Mouse (Mus musculus): Measurements from ENCODE around the gene Gm37240.
"Not testable (repeated sequence)": the region's sequence is repeated elsewhere in the genome, so short reads cannot be mapped to it uniquely, and the experiment has no call there.

The Gm37240 gene

GRCm38 (mm10) chr3:85887239-85887827 lies at the start of gene Gm37240, which contains the start of gene Glt28d2:
TSS of gene Gm37240 (minus strand) at chr3:85887518.
TSS of gene Glt28d2 (minus strand) at chr3:85887516.
- peak; percentile 61 for DNase-seq (ENCODE audit: extremely low spot score, low read depth, low spot score)

DNA sequence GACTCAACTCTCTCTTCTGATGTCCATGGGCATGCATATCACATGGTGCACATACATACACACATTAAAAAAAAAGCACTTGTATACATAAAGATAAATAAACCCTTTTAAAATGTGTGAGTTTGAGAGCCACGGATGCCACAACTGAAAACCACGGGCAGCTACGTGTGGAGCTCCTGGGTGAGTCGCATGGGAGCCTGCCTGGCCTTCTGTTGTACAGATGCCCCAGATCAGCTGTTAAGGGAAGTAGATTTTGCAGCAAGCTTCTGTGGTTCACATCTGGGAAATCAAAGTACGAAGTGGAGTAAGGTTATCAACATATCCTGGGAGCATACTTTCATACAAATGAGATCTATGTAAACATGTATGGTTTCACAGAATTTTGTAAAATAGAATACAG lies 46.3 kb upstream of the Gm37240 start:
- no peak for DNase-seq (ENCODE audit: extremely low spot score, low read depth, low spot score)

DNA sequence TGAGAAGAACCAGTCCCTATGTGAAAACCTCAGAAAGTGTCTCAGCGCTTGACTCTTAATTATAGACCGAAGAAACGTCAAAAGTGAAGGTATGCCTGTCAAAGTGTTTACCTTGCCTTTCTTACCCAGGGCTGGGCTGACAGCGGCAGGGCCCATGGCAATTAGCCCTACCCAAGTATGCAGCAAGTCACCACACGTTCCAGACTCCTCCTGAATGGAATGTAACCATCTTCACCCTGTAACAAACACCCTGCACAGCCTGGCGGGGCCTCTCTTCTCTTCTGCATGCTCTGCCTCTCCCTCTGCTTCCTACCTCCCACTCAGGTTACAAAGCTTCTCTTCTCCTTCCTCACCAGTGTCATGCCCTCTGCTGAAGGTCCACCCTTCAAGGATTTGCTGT lies 44.5 kb upstream of the Gm37240 start:
- DNase-seq (ENCODE audit: extremely low spot score, low read depth, low spot score): no peak

GRCm38 (mm10) chr3:85930671-85931255 lies 43.4 kb upstream of the Gm37240 start:
- DNase-seq (ENCODE audit: extremely low spot score, low read depth, low spot score): no peak

GRCm38 (mm10) chr3:85929711-85930110 lies 42.4 kb upstream of the Gm37240 start:
- DNase-seq (ENCODE audit: extremely low spot score, low read depth, low spot score): no peak

DNA sequence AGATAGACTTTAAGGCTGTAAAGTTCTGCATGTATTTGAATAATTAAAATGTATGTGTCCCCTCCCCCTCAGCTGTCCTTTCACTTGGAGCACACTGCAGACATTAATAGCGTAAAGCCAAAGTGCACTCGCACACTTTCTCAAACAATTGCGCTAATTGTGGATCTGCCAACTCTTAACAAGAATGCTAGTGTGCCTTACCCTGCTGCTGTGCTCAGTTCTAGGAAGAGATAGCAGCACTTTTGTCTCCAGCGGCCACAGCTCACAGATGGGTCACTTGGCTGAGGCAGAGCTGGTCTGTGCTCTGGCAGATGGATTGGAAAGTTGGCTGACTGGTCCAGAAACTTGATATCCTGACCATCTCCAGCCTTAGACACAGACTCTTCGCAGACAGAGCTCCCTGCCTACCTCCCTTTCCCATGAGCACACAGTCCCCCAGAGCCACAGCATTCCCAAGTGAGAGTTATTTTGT lies 40.9 kb upstream of the Gm37240 start:
- DNase-seq (ENCODE audit: extremely low spot score, low read depth, low spot score): no peak

DNA sequence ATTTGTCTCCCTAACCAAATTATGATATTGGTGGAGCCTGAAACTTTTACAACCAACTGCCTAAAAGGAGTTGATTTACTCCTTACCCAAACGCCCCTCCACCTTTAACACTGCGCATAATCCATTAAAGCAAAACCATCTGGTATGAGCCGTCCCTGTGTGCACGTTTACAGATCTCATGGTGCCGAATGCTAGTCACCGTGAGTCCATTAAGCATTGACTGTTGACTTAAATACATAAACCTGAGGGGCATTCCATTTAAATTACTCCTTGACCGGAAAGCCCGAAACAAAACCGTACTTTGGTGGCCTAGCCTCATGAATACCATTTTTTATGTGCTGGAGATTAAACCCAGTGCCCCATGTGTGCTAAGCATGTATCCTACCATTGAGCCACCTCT lies 40.0 kb upstream of the Gm37240 start:
- peak; percentile 68 for DNase-seq (ENCODE audit: extremely low spot score, low read depth, low spot score)

- peak; percentile 62 for DNase-seq (ENCODE audit: extremely low spot score, low read depth, low spot score)
Measured at GRCm38 (mm10) chr3:85923954-85924945, 36.9 kb upstream of the Gm37240 start.

GRCm38 (mm10) chr3:85923343-85923742 lies 36.0 kb upstream of the Gm37240 start:
- no peak for DNase-seq (ENCODE audit: extremely low spot score, low read depth, low spot score)

GRCm38 (mm10) chr3:85922331-85922730 lies 35.0 kb upstream of the Gm37240 start:
- DNase-seq (ENCODE audit: extremely low spot score, low read depth, low spot score): no peak

- not testable (repeated sequence) for DNase-seq (ENCODE audit: extremely low spot score, low read depth, low spot score)
Measured at GRCm38 (mm10) chr3:85920671-85921070, 33.4 kb upstream of the Gm37240 start.

- no peak for DNase-seq (ENCODE audit: extremely low spot score, low read depth, low spot score)
Measured at GRCm38 (mm10) chr3:85917600-85917999, 30.3 kb upstream of the Gm37240 start.

GRCm38 (mm10) chr3:85914806-85915205 lies 27.5 kb upstream of the Gm37240 start:
- no peak for DNase-seq (ENCODE audit: extremely low spot score, low read depth, low spot score)

GRCm38 (mm10) chr3:85907136-85907535 lies 19.8 kb upstream of the Gm37240 start:
- DNase-seq (ENCODE audit: extremely low spot score, low read depth, low spot score): no peak

DNA sequence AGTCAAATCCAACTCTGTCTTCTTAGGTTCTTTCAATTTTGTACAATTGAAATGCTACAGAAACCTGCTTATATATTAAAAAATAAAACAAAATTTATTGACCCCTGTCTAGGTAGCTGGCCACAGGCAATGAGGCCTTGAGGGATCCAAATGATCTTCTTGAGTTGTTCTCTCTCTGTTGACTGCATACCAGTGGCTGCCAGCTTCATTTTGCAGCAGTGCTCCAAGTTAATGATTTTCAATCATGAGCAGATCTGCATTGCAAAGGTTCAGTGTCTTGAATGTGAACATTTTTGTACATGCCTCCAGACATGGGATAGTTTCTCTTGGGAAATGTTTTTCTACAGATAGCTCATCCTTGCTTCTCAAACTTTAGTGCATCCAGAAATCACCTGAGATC lies 17.1 kb upstream of the Gm37240 start:
- DNase-seq (ENCODE audit: extremely low spot score, low read depth, low spot score): no peak

DNA sequence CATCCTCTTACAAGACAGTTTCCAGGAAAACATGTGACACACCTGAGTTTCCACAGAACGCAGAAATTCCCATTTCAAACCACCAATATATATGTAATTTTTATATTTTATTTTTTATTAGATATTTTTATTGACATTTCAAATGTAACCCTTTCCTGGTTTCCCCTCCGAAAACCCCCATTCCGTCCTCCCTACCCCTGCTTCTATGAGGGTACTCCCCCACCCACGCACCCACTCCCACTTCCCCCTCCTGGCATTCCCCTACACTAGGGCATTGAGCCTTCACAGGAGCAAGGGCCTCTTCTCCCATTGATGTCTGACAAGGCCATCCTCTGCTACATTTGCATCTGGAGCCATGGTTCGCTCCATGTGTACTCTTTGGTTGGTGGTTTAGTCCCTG lies 7.7 kb upstream of the Gm37240 start:
- DNase-seq (ENCODE audit: extremely low spot score, low read depth, low spot score): no peak

DNA sequence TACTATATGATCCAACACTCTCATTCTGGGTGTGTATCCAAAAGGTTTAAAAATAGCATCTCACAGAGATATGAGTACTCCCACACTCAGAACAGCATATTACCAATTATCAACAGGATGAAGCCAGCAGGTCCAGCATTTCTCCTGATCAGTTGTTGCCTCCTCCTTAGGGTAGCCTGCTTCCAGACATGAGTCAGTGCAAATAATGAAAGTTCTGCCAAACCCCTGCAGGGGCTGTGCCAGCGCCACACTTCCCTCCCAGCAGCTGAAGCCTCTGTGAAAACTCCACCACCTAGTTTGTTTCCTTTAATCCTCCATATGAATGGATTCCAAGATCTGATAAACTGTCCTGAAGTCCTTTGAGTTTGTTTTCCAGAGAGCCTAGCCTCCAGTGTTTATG lies 4.3 kb upstream of the Gm37240 start:
- DNase-seq (ENCODE audit: extremely low spot score, low read depth, low spot score): no peak

DNA sequence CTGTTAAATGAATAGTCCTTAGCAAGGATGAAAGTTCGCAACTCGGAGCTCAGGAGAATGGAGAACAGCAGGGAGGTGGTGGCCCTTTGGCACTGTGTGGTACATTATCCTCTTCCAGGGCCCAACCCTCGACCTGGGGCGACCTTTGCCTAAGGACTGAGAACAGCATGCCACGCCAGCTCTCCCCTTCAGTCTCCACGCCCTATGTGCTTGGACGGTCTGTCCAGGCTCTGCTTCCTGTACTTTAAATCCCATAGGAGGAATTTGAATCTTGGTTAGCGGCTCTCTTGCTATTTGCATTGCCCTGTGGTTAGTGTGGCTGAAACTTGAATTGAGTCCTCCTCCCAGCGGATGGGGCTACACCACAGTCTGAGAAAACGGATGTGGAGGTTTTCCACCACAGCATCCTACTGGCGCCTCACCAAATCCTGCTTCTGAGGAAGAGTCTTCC lies 928 bp upstream of the Gm37240 start:
- DNase-seq (ENCODE audit: extremely low spot score, low read depth, low spot score): no peak

DNA sequence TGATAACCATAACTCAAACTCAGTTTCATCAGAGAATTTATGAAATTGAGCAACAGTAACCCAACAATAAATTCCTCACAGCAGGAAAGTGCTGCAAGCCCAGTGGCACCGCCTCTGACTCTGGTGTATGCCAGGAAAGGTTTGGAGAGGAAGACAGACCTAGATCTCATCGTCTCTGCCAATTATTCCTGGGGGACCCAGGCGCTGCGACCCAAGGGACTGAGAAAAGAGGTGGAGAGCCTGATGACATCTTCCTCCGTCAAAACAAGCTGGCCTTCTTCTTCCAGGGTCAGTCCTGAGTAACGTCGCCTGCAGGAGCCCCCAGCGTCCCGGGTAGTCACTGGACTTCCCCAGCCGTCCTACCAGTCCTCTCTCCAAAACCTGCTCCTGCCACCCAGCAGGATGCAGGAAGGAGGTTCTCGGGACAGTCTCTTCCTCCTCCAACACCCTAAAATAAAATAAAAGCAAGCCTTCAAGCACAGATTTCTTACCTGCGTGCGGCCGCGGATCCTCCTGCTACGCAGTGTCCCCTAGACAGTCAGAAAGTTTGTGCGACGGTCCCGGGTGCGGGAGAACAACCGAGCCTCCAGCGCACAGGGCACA lies 581 bp downstream of the Gm37240 start:
- DNase-seq (ENCODE audit: extremely low spot score, low read depth, low spot score): no peak

DNA sequence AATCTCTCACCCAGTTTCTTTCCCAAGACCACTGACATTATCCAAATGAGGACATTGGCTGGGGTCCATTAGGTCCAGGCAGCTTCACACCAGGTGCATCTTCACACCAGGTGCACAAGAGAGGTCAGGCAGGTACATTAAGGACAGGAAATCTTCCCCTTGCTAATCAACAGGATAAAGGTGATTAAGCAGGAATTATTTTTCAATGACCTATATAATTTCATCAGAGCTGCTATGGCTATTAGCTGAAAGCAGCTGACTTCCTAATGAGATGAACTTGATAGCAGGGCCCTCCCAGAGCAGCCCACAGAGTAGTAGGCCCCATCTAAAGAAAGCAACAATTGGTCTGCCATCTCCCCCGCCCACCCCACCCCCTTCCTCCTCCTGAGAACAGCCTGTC lies 1.4 kb downstream of the Gm37240 start:
- no peak for DNase-seq (ENCODE audit: extremely low spot score, low read depth, low spot score)

GRCm38 (mm10) chr3:85880687-85881086 lies 6.6 kb downstream of the Gm37240 start:
- DNase-seq (ENCODE audit: extremely low spot score, low read depth, low spot score): no peak
